ENCODE assay signal across 11 mouse cellular contexts in the genomic region with DNA sequence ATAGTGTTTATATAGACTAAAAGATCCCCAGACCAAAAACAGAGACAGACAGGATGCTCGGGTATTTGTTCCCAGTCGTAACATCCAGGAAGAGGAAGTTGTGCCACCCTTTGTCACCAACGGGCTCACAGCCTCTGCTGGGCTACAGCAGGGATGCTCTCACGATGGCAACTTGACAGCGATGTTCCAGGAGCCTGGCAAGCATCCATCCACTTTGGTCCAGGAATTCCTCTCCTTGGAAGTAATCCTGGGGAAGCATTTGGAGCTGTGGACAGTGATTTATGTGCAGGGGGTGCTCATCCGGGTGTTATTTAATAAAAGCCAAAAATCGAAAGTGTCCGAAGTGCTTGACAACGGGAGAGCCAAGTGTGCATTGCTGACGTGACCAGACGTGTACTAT.
DNase-seq lines count a peak whose midpoint lies in the region; ATAC-seq lines count a peak whose summit lies in the region.
"Had no signal": no experiment of that assay in that cellular context is flagged by ENCODE, and none has a peak within 500 bp of the region (broad histone marks: within the 10 kb centered on the region; RNA-seq: fewer than 3 reads in every experiment).

No protein-coding gene starts in this region.

- ATAC-seq in activated CD4-positive, CD25-positive, alpha-beta regulatory T cell, adult 4 months = no peak
- ATAC-seq: inflammation-experienced regulatory T-cells, adult 6 months; midbrain, embryonic 15.5 days had no signal

- peak; percentile 72 for DNase-seq in left cerebral cortex, postnatal 4 days
- DNase-seq in left cerebral cortex, postnatal 36 days (ENCODE audit: low spot score in 2 of 2) = no peak
- DNase-seq in MEL-GATA-1-ER (ENCODE audit: extremely low read depth, low read depth) (peak; percentile 3), adipocyte (ENCODE audit: low spot score) (peak; percentile 43)
- peak; percentile 17 to 32 for DNase-seq in cerebellum, postnatal 4 days (ENCODE audit: low spot score in 2 of 2)
- no peak for DNase-seq in ovary, postnatal 14 days (ENCODE audit: low spot score)
- no peak for DNase-seq in ovary, postnatal 10 days (ENCODE audit: low spot score)
- DNase-seq: gastrocnemius, postnatal 36 days had no signal

- intact Hi-C loops in left cerebral cortex, postnatal 4 days (cut with DNase I) = no loop called here
- intact Hi-C loops in left cerebral cortex, postnatal 36 days (cut with DNase I) = no loop called here

Comparison
In these comparisons a context has a peak if more than half of its experiments do, and no peak if none do; other contexts are left out.
1. DNase-seq: peak in left cerebral cortex, postnatal 4 days (single experiment), MEL-GATA-1-ER (single experiment), adipocyte (single experiment) and cerebellum, postnatal 4 days (2 of 2); none in left cerebral cortex, postnatal 36 days (0 of 2), ovary, postnatal 14 days (single experiment) and ovary, postnatal 10 days (single experiment).